Mouse (Mus musculus): ENCODE measurements around the gene C2cd2.

DNA sequence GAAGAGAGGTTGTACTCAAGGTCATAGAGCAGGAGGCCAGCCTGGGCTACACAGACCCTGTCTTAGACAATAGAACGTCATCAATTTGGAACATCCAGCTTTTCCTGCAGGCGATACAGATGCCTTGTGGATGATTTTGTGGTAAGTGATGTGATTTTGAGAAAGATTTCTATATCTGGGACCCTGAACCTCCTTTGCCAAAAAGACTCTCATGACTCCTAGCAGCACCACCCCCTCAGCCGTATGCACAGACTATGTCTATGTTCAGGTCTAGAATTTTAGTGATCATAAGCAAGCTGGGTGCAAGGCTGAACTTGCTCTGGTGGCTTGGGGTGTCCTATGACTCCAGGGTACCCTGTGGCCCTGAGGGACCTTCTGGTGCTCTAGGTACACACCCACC is 156.8 kb downstream of the C2cd2 start:
- no peak for TF ChIP-seq POLR2A (IDR thresholded peaks at IDR 0.05; ENCODE audit: insufficient read depth, low read depth, low read length)
- TF ChIP-seq CTCF (IDR thresholded peaks at IDR 0.05; ENCODE audit: insufficient read depth, low read depth, low read length) = no peak

Measured in olfactory bulb, adult 2 months (tissue).